ENCODE assay signal across 29 mouse cellular contexts in genomic region chr7:84045546-84045945, GRCm38 (mm10). TPM values are rescaled to one million over a fixed set of nuclear protein-coding genes. Genes with fewer than 3 reads are reported as not detected.
"Had no signal": no experiment of that assay in that cellular context is flagged by ENCODE, and none has a peak within 500 bp of the region (broad histone marks: within the 10 kb centered on the region; RNA-seq: fewer than 3 reads in every experiment).

No protein-coding gene starts in this region.

- DNase-seq: heart, postnatal 10 days; heart, postnatal 36 days; heart, postnatal 4 days; kidney, adult 11 months; kidney, adult 18-20 months; kidney, adult 2 months; kidney, adult 8-10 months; kidney, adult 9 months; kidney, postnatal 10 days; kidney, postnatal 14 days; kidney, postnatal 25 days; kidney, postnatal 36 days; kidney, postnatal 4 days; layer of hippocampus, adult 9-11 months; layer of hippocampus, postnatal 36 days had no signal

- H3K4me3 ChIP-seq: heart, embryonic 10.5 days; heart, embryonic 12.5 days; heart, embryonic 13.5 days; heart, embryonic 15.5 days; hindbrain, embryonic 10.5 days; hindbrain, embryonic 12.5 days; hindbrain, embryonic 13.5 days; hindbrain, embryonic 15.5 days; intestine, embryonic 15.5 days; kidney, embryonic 15.5 days; left cerebral cortex, adult 2 months had no signal

- H3K27me3 ChIP-seq: heart, embryonic 12.5 days; heart, embryonic 13.5 days; heart, embryonic 15.5 days; hindbrain, embryonic 12.5 days; hindbrain, embryonic 13.5 days; hindbrain, embryonic 15.5 days; intestine, embryonic 15.5 days; kidney, embryonic 15.5 days had no signal

- H3K4me1 ChIP-seq: heart, embryonic 10.5 days; heart, embryonic 12.5 days; heart, embryonic 13.5 days; heart, embryonic 15.5 days; hindbrain, embryonic 10.5 days; hindbrain, embryonic 12.5 days; hindbrain, embryonic 13.5 days; hindbrain, embryonic 15.5 days; intestine, embryonic 15.5 days; kidney, embryonic 15.5 days had no signal

- H3K27ac ChIP-seq: heart, embryonic 10.5 days; heart, embryonic 13.5 days; heart, embryonic 15.5 days; hindbrain, embryonic 10.5 days; hindbrain, embryonic 12.5 days; hindbrain, embryonic 13.5 days; hindbrain, embryonic 14.5 days; hindbrain, embryonic 15.5 days; intestine, embryonic 15.5 days; kidney, embryonic 15.5 days; kidney, postnatal 0 days had no signal

RNA-seq across cellular contexts. Expression of gene Cemip, which starts 40.8 kb away (rescaled TPM):
- total RNA-seq: hematopoietic stem cell, adult 5-6 weeks had no signal
